ENCODE assay signal across 10 mouse cellular contexts in the genomic region with DNA sequence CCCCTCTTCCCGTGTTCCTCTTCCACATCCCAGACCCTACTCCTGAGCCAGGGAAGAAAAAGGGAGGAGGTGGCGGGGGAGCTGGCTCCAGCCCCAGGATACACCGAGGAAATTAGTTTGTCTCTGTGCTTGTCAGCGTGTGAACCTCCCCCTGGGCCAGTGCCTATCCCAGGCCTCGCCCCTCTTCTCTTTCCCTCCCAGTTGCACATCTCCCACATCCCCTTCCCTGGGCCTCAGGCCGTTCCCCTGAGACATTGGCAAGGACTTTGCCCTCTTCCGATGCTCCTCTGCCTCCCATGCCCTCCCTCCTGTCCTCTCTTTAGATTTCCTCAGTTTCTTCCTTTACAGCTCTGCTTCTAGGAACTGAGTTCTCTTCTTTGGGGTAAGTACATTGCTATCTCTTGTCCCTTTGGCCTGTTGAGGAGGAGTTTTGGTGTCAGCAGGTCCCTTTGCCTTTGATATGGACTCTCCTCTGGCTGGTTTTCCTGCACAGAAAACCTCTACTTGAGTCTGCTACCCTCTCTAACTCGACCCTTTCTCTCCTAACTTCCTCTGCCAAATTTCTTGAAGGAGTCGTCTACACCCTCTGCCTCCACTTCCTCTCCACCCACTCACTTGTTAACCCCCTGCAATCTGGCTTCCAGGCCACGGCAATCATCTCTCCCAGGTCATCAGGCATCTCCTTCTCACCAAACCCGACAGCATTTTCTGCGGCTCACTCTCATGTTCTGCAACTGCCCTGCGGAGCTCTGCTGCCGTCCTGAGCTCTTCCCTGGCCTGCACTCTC. TPM values are rescaled to one million over a fixed set of nuclear protein-coding genes. Genes with fewer than 3 reads are reported as not detected.
DNase-seq lines count a peak whose midpoint lies in the region; ATAC-seq lines count a peak whose summit lies in the region.
"Had no signal": no experiment of that assay in that cellular context is flagged by ENCODE, and none has a peak within 500 bp of the region (broad histone marks: within the 10 kb centered on the region; RNA-seq: fewer than 3 reads in every experiment).

No protein-coding gene starts in this region.

- H3K27ac ChIP-seq in hindbrain, embryonic 11.5 days (ENCODE audit: low read depth, low read length): no peak overlapping the region
- H3K27ac ChIP-seq in hindbrain, embryonic 14.5 days: no peak overlapping the region
- peak overlapping the region; percentile 58; the same call in 1 of the 2 replicates for H3K27ac ChIP-seq in intestine, embryonic 14.5 days (ENCODE audit: low read depth)
- peak overlapping the region; percentile 58 for H3K27ac ChIP-seq in lung, embryonic 15.5 days

- no peaks in the 10 kb centered on the region for H3K4me1 ChIP-seq in hindbrain, embryonic 11.5 days (replicated peaks; ENCODE audit: control insufficient read depth, insufficient read depth, low read length)
- H3K4me1 ChIP-seq in hindbrain, embryonic 14.5 days (replicated peaks; ENCODE audit: control insufficient read depth, insufficient read depth, low read length): peaks cover 12% of the 10 kb centered on the region; the same call in 1 of the 2 replicates
- peaks cover 62% of the 10 kb centered on the region for H3K4me1 ChIP-seq in intestine, embryonic 14.5 days (replicated peaks; ENCODE audit: control insufficient read depth, insufficient read depth, low read length)
- H3K4me1 ChIP-seq in lung, embryonic 15.5 days: peaks cover 52% of the 10 kb centered on the region

- H3K4me2 ChIP-seq in hindbrain, embryonic 11.5 days (replicated peaks; ENCODE audit: low read depth, low read length): no peak overlapping the region
- no peak overlapping the region for H3K4me2 ChIP-seq in hindbrain, embryonic 14.5 days (replicated peaks)
- peak overlapping the region; percentile 25 for H3K4me2 ChIP-seq in intestine, embryonic 14.5 days (ENCODE audit: low read length)
- H3K4me2 ChIP-seq in lung, embryonic 15.5 days: peak overlapping the region; percentile 25

- WGBS in hindbrain, embryonic 11.5 days: 48% methylated on average over 14 of the region's 14 CpGs
- 37% methylated on average over 14 of the region's 14 CpGs for WGBS in hindbrain, embryonic 14.5 days
- WGBS in intestine, embryonic 14.5 days: 14% methylated on average over 14 of the region's 14 CpGs
- WGBS in lung, embryonic 15.5 days: 25% methylated on average over 14 of the region's 14 CpGs

- no peak for ATAC-seq in hindbrain, embryonic 11.5 days (ENCODE audit: low FRiP score)
- ATAC-seq in hindbrain, embryonic 14.5 days (ENCODE audit: low FRiP score): no peak
- ATAC-seq in intestine, embryonic 14.5 days (replicated peaks; ENCODE audit: low FRiP score, low TSS enrichment, low read depth): peak; percentile 60
- peak; percentile 32; the same call in 1 of the 2 replicates for ATAC-seq in lung, embryonic 15.5 days (ENCODE audit: borderline replicate concordance, extremely low read depth, low FRiP score, low TSS enrichment)

- no peak for DNase-seq in hindbrain, embryonic 11.5 days (ENCODE audit: low spot score)
- DNase-seq in hindbrain, embryonic 14.5 days (ENCODE audit: low spot score): no peak
- DNase-seq in MN1 (ENCODE audit: low spot score): peak; percentile 52
- DNase-seq in intestine, embryonic 14.5 days (ENCODE audit: low spot score): no peak
- DNase-seq in natural killer cell, adult 2 months (ENCODE audit: low spot score in 2 of 2): no peak
- no peak for DNase-seq in cerebellum, postnatal 14 days
- DNase-seq in adrenal gland, postnatal 25 days: no peak

- H3K9me3 ChIP-seq in hindbrain, embryonic 11.5 days (ENCODE audit: control insufficient read depth, low read length): no peaks in the 10 kb centered on the region
- H3K9me3 ChIP-seq in hindbrain, embryonic 14.5 days (ENCODE audit: control insufficient read depth, low read length): no peaks in the 10 kb centered on the region
- no peaks in the 10 kb centered on the region for H3K9me3 ChIP-seq in intestine, embryonic 14.5 days (ENCODE audit: control insufficient read depth, low read length)
- no peaks in the 10 kb centered on the region for H3K9me3 ChIP-seq in lung, embryonic 15.5 days

- 0 out of 2 replicates have a peak overlapping the region, but pooled peaks have one; percentile 11 for H3K9ac ChIP-seq in hindbrain, embryonic 11.5 days (ENCODE audit: low read depth, low read length)
- H3K9ac ChIP-seq in hindbrain, embryonic 14.5 days: no peak overlapping the region
- peak overlapping the region; percentile 25; the same call in 1 of the 2 replicates for H3K9ac ChIP-seq in intestine, embryonic 14.5 days (ENCODE audit: low read length)
- H3K9ac ChIP-seq in lung, embryonic 15.5 days: no peak overlapping the region; the same call in 1 of the 2 replicates

- peaks cover 8% of the 10 kb centered on the region for H3K27me3 ChIP-seq in hindbrain, embryonic 11.5 days (ENCODE audit: control insufficient read depth, insufficient read depth, low read length)
- peaks cover 14% of the 10 kb centered on the region for H3K27me3 ChIP-seq in hindbrain, embryonic 14.5 days (ENCODE audit: control insufficient read depth, insufficient read depth, low read length)
- H3K27me3 ChIP-seq in intestine, embryonic 14.5 days (replicated peaks; ENCODE audit: control insufficient read depth, insufficient read depth, low read length): no peaks in the 10 kb centered on the region
- no peaks in the 10 kb centered on the region for H3K27me3 ChIP-seq in lung, embryonic 15.5 days

- no peaks in the 10 kb centered on the region for H3K36me3 ChIP-seq in hindbrain, embryonic 11.5 days (ENCODE audit: control insufficient read depth, insufficient read depth, low read length)
- H3K36me3 ChIP-seq in hindbrain, embryonic 14.5 days (replicated peaks; ENCODE audit: control insufficient read depth, insufficient read depth): no peaks in the 10 kb centered on the region
- H3K36me3 ChIP-seq in intestine, embryonic 14.5 days (ENCODE audit: control insufficient read depth, insufficient read depth, low read length): peaks cover 7% of the 10 kb centered on the region
- H3K36me3 ChIP-seq in lung, embryonic 15.5 days: no peaks in the 10 kb centered on the region

- H3K4me3 ChIP-seq in hindbrain, embryonic 11.5 days (ENCODE audit: low read depth, low read length): no peak overlapping the region
- no peak overlapping the region for H3K4me3 ChIP-seq in hindbrain, embryonic 14.5 days (replicated peaks; ENCODE audit: low read length)
- no peak overlapping the region for H3K4me3 ChIP-seq in intestine, embryonic 14.5 days (ENCODE audit: low read depth, low read length)
- H3K4me3 ChIP-seq in lung, embryonic 15.5 days: no peak overlapping the region
- H3K4me3 ChIP-seq: myocyte had no signal

RNA-seq across cellular contexts. Expression of a gene that starts 7.0 kb away (rescaled TPM):
- not detected in 2 replicates for polyA plus RNA-seq in hindbrain, embryonic 11.5 days (2014; fragmentation: Nextera tagmentation; extraction: Ambion mirVana)
- polyA plus RNA-seq in hindbrain, embryonic 14.5 days (2014; fragmentation: Nextera tagmentation; extraction: Ambion mirVana): not detected in 2 replicates
- polyA plus RNA-seq in intestine, embryonic 14.5 days (2014; fragmentation: Nextera tagmentation; extraction: Ambion mirVana): not detected in 2 replicates
- not detected in 2 replicates for polyA plus RNA-seq in lung, embryonic 15.5 days (2015; fragmentation: Nextera tagmentation; extraction: Ambion mirVana)
- not detected in 2 replicates for total RNA-seq in adrenal gland, postnatal 25 days (2021)
- total RNA-seq: ES-E14 had no signal
- polyA plus RNA-seq: myocyte had no signal

RNA-seq across cellular contexts. Expression of a gene that starts 7.1 kb away (rescaled TPM):
- polyA plus RNA-seq in hindbrain, embryonic 11.5 days (2014; fragmentation: Nextera tagmentation; extraction: Ambion mirVana): 0.82 and 0.90 TPM in 2 replicates
- polyA plus RNA-seq in hindbrain, embryonic 14.5 days (2014; fragmentation: Nextera tagmentation; extraction: Ambion mirVana): 0.51 and 0.53 TPM in 2 replicates
- polyA plus RNA-seq in intestine, embryonic 14.5 days (2014; fragmentation: Nextera tagmentation; extraction: Ambion mirVana): 6.9 and 7.5 TPM in 2 replicates
- polyA plus RNA-seq in lung, embryonic 15.5 days (2015; fragmentation: Nextera tagmentation; extraction: Ambion mirVana): 4.7 and 5.5 TPM in 2 replicates
- total RNA-seq in adrenal gland, postnatal 25 days (2021): 11.0 and 14.5 TPM in 2 replicates

RNA-seq across cellular contexts. Expression of a gene that starts 10.5 kb away (rescaled TPM):
- polyA plus RNA-seq in hindbrain, embryonic 11.5 days (2014; fragmentation: Nextera tagmentation; extraction: Ambion mirVana): 11.0 and 17.9 TPM in 2 replicates
- polyA plus RNA-seq in hindbrain, embryonic 14.5 days (2014; fragmentation: Nextera tagmentation; extraction: Ambion mirVana): 18.8 and 20.4 TPM in 2 replicates
- polyA plus RNA-seq in intestine, embryonic 14.5 days (2014; fragmentation: Nextera tagmentation; extraction: Ambion mirVana): 30.8 and 30.9 TPM in 2 replicates
- 27.6 and 32.4 TPM in 2 replicates for polyA plus RNA-seq in lung, embryonic 15.5 days (2015; fragmentation: Nextera tagmentation; extraction: Ambion mirVana)
- total RNA-seq in adrenal gland, postnatal 25 days (2021): 56.8 and 60.4 TPM in 2 replicates

RNA-seq across cellular contexts. Expression of a gene that starts 19.7 kb away (rescaled TPM):
- 41.6 and 42.1 TPM in 2 replicates for polyA plus RNA-seq in hindbrain, embryonic 11.5 days (2014; fragmentation: Nextera tagmentation; extraction: Ambion mirVana)
- 19.4 and 22.5 TPM in 2 replicates for polyA plus RNA-seq in hindbrain, embryonic 14.5 days (2014; fragmentation: Nextera tagmentation; extraction: Ambion mirVana)
- polyA plus RNA-seq in intestine, embryonic 14.5 days (2014; fragmentation: Nextera tagmentation; extraction: Ambion mirVana): 33.2 and 38.3 TPM in 2 replicates
- polyA plus RNA-seq in lung, embryonic 15.5 days (2015; fragmentation: Nextera tagmentation; extraction: Ambion mirVana): 32.5 and 34.7 TPM in 2 replicates
- 10.1 and 10.8 TPM in 2 replicates for total RNA-seq in adrenal gland, postnatal 25 days (2021)

RNA-seq across cellular contexts. Expression of a gene that starts 29.3 kb away (rescaled TPM):
- polyA plus RNA-seq in hindbrain, embryonic 11.5 days (2014; fragmentation: Nextera tagmentation; extraction: Ambion mirVana): 868 and 927 TPM in 2 replicates
- polyA plus RNA-seq in hindbrain, embryonic 14.5 days (2014; fragmentation: Nextera tagmentation; extraction: Ambion mirVana): 581 and 604 TPM in 2 replicates
- 837 and 863 TPM in 2 replicates for polyA plus RNA-seq in intestine, embryonic 14.5 days (2014; fragmentation: Nextera tagmentation; extraction: Ambion mirVana)
- 974 TPM in 2 replicates for polyA plus RNA-seq in lung, embryonic 15.5 days (2015; fragmentation: Nextera tagmentation; extraction: Ambion mirVana)
- 373 and 392 TPM in 2 replicates for total RNA-seq in adrenal gland, postnatal 25 days (2021)

Comparison
In these comparisons a context has a peak if more than half of its experiments do, and no peak if none do; other contexts are left out.
1. H3K9ac ChIP-seq: peak in hindbrain, embryonic 11.5 days (single experiment) and intestine, embryonic 14.5 days (single experiment); none in hindbrain, embryonic 14.5 days (single experiment) and lung, embryonic 15.5 days (single experiment).
2. ATAC-seq: peak in intestine, embryonic 14.5 days (single experiment) and lung, embryonic 15.5 days (single experiment); none in hindbrain, embryonic 11.5 days (single experiment) and hindbrain, embryonic 14.5 days (single experiment).
3. H3K27ac ChIP-seq: peak in intestine, embryonic 14.5 days (single experiment) and lung, embryonic 15.5 days (single experiment); none in hindbrain, embryonic 11.5 days (single experiment) and hindbrain, embryonic 14.5 days (single experiment).
4. H3K4me2 ChIP-seq: peak in intestine, embryonic 14.5 days (single experiment) and lung, embryonic 15.5 days (single experiment); none in hindbrain, embryonic 11.5 days (single experiment) and hindbrain, embryonic 14.5 days (single experiment).